Mouse (Mus musculus): Measurements from ENCODE around the gene Irak2.

DNA sequence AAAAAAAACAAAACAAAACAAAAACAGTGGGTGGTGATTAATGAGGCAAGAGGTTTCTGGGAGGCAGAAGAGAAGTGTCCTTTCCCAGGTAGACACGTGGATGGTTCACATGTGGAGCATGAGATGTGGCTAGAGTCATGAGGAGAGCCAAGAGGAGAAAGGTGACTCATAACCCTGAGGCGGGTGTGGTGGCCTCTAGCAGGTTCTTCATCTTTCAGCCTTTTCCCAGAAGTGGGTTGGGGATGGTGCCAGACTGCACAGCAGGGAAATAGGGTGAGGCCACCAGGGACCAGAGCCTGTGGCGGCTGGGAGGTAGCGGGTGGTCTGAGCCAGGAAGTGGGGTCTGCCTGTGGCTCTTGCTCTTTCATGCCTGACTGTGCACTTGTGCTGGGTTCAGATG is 37.0 kb downstream of the Irak2 start:
- no peak for TF ChIP-seq CTCF (IDR thresholded peaks at IDR 0.05; ENCODE audit: extremely low read depth, insufficient read depth, insufficient read length, insufficient replicate concordance)
- TF ChIP-seq POLR2A (IDR thresholded peaks at IDR 0.05; ENCODE audit: low read depth, low read length) = no peak

Data from spleen, adult 2 months (tissue).